Mouse (Mus musculus): Measurements from ENCODE around the gene Xpot. TPM values are rescaled to one million over a fixed set of nuclear protein-coding genes. Genes with fewer than 3 reads are reported as not detected.

Xpot gene
- polyA plus RNA-seq, 1 experiment from 2014 or later, result 61.0 TPM

- no peak for DNase-seq (ENCODE audit: low spot score)
These were observed 1.2 kb upstream of the Xpot start for GRCm38 (mm10) chr10:121627216-121627852.

GRCm38 (mm10) chr10:121625407-121626185, 536 bp downstream of the Xpot start:
- no peak for ATAC-seq (ENCODE audit: insufficient read depth, low FRiP score, low TSS enrichment)
- Histone ChIP-seq H3K9ac (ENCODE audit: low read length) (peak overlapping the region; percentile 83), H3K4me2 (ENCODE audit: low read depth) (peak overlapping the region; percentile 56), H3K36me3 (ENCODE audit: control insufficient read depth, insufficient read depth, low read length) (no peaks in the 10 kb centered on the region), H3K27me3 (ENCODE audit: control insufficient read depth, insufficient read depth, low read length) (no peaks in the 10 kb centered on the region), H3K27ac (ENCODE audit: low read depth, low read length) (peak overlapping the region; percentile 72), H3K4me1 (ENCODE audit: control insufficient read depth, insufficient read depth, low read length) (no peaks in the 10 kb centered on the region), H3K4me3 (ENCODE audit: low read depth, low read length) (peak overlapping the region; percentile 57), H3K9me3 (ENCODE audit: control insufficient read depth, low read length) (no peaks in the 10 kb centered on the region)
- no peak for DNase-seq (ENCODE audit: low spot score)
- WGBS, result under 1% methylated on average over 38 of the region's 41 CpGs

More at GRCm38 (mm10) chr10:121627216-121627852, 1.2 kb upstream of the Xpot start:
- no peak overlapping the region for H3K27ac ChIP-seq (ENCODE audit: low read depth, low read length)
- no peak overlapping the region; the same call in 1 of the 2 replicates for H3K4me2 ChIP-seq (ENCODE audit: low read depth)
- no peak for ATAC-seq (ENCODE audit: insufficient read depth, low FRiP score, low TSS enrichment)
- H3K27me3 ChIP-seq (ENCODE audit: control insufficient read depth, insufficient read depth, low read length), result no peaks in the 10 kb centered on the region
- no peak overlapping the region for H3K4me3 ChIP-seq (ENCODE audit: low read depth, low read length)
- H3K36me3 ChIP-seq (ENCODE audit: control insufficient read depth, insufficient read depth, low read length), result no peaks in the 10 kb centered on the region
- WGBS, result 90% methylated on average over 10 of the region's 10 CpGs
- no peak overlapping the region for H3K9ac ChIP-seq (ENCODE audit: low read length)
- no peaks in the 10 kb centered on the region for H3K4me1 ChIP-seq (ENCODE audit: control insufficient read depth, insufficient read depth, low read length)
- H3K9me3 ChIP-seq (ENCODE audit: control insufficient read depth, low read length), result no peaks in the 10 kb centered on the region

- ATAC-seq (ENCODE audit: insufficient read depth, low FRiP score, low TSS enrichment) (no peak), DNase-seq (ENCODE audit: low spot score) (no peak)
- H3K27ac ChIP-seq (ENCODE audit: low read depth, low read length), result no peak overlapping the region
- WGBS, result 23% methylated on average over 9 of the region's 9 CpGs
- peak overlapping the region; percentile 56 for H3K4me2 ChIP-seq (ENCODE audit: low read depth)
- no peaks in the 10 kb centered on the region for H3K27me3 ChIP-seq (ENCODE audit: control insufficient read depth, insufficient read depth, low read length)
- peak overlapping the region; percentile 57 for H3K4me3 ChIP-seq (ENCODE audit: low read depth, low read length)
- H3K4me1 ChIP-seq (ENCODE audit: control insufficient read depth, insufficient read depth, low read length), result no peaks in the 10 kb centered on the region
- peak overlapping the region; percentile 83 for H3K9ac ChIP-seq (ENCODE audit: low read length)
- no peaks in the 10 kb centered on the region for H3K36me3 ChIP-seq (ENCODE audit: control insufficient read depth, insufficient read depth, low read length)
- H3K9me3 ChIP-seq (ENCODE audit: control insufficient read depth, low read length), result no peaks in the 10 kb centered on the region
These were observed 1.1 kb downstream of the Xpot start for GRCm38 (mm10) chr10:121625006-121625405.

GRCm38 (mm10) chr10:121623670-121624069, 2.5 kb downstream of the Xpot start:
- H3K4me1 ChIP-seq (ENCODE audit: control insufficient read depth, insufficient read depth, low read length), result no peaks in the 10 kb centered on the region
- H3K27me3 ChIP-seq (ENCODE audit: control insufficient read depth, insufficient read depth, low read length), result no peaks in the 10 kb centered on the region
- H3K4me3 ChIP-seq (ENCODE audit: low read depth, low read length), result no peak overlapping the region
- H3K4me2 ChIP-seq (ENCODE audit: low read depth), result no peak overlapping the region
- no peak overlapping the region for H3K9ac ChIP-seq (ENCODE audit: low read length)
- no peak for ATAC-seq (ENCODE audit: insufficient read depth, low FRiP score, low TSS enrichment)
- H3K9me3 ChIP-seq (ENCODE audit: control insufficient read depth, low read length), result no peaks in the 10 kb centered on the region
- H3K36me3 ChIP-seq (ENCODE audit: control insufficient read depth, insufficient read depth, low read length), result no peaks in the 10 kb centered on the region
- no peak for DNase-seq (ENCODE audit: low spot score)
- 90% methylated on average over 7 of the region's 7 CpGs for WGBS
- no peak overlapping the region for H3K27ac ChIP-seq (ENCODE audit: low read depth, low read length)

- Histone ChIP-seq H3K9me3 (ENCODE audit: control insufficient read depth, low read length) (no peaks in the 10 kb centered on the region), H3K4me1 (ENCODE audit: control insufficient read depth, insufficient read depth, low read length) (no peaks in the 10 kb centered on the region), H3K27ac (ENCODE audit: low read depth, low read length) (no peak overlapping the region), H3K4me2 (ENCODE audit: low read depth) (no peak overlapping the region), H3K4me3 (ENCODE audit: low read depth, low read length) (no peak overlapping the region), H3K9ac (ENCODE audit: low read length) (no peak overlapping the region), H3K27me3 (ENCODE audit: control insufficient read depth, insufficient read depth, low read length) (no peaks in the 10 kb centered on the region), H3K36me3 (ENCODE audit: control insufficient read depth, insufficient read depth, low read length) (no peaks in the 10 kb centered on the region; the same call in 1 of the 2 replicates)
- WGBS, result 90% methylated on average over 6 of the region's 6 CpGs
- DNase-seq (ENCODE audit: low spot score), result no peak
- no peak for ATAC-seq (ENCODE audit: insufficient read depth, low FRiP score, low TSS enrichment)
These were observed 3.7 kb downstream of the Xpot start for GRCm38 (mm10) chr10:121622431-121622830.

GRCm38 (mm10) chr10:121615935-121616334, 10.2 kb downstream of the Xpot start:
- 59% methylated on average over 7 of the region's 7 CpGs for WGBS
- Histone ChIP-seq H3K36me3 (ENCODE audit: control insufficient read depth, insufficient read depth, low read length) (peaks cover 2% of the 10 kb centered on the region), H3K4me1 (ENCODE audit: control insufficient read depth, insufficient read depth, low read length) (no peaks in the 10 kb centered on the region)

GRCm38 (mm10) chr10:121615146-121615870, 10.8 kb downstream of the Xpot start:
- DNase-seq (ENCODE audit: low spot score) (no peak), ATAC-seq (ENCODE audit: insufficient read depth, low FRiP score, low TSS enrichment) (no peak)
- no peak overlapping the region for H3K4me2 ChIP-seq (ENCODE audit: low read depth)
- no peak overlapping the region for H3K27ac ChIP-seq (ENCODE audit: low read depth, low read length)
- 96% methylated on average over 13 of the region's 13 CpGs for WGBS
- H3K9me3 ChIP-seq (ENCODE audit: control insufficient read depth, low read length), result no peaks in the 10 kb centered on the region
- H3K4me1 ChIP-seq (ENCODE audit: control insufficient read depth, insufficient read depth, low read length), result no peaks in the 10 kb centered on the region
- H3K27me3 ChIP-seq (ENCODE audit: control insufficient read depth, insufficient read depth, low read length), result no peaks in the 10 kb centered on the region
- H3K36me3 ChIP-seq (ENCODE audit: control insufficient read depth, insufficient read depth, low read length), result peaks cover 4% of the 10 kb centered on the region
- no peak overlapping the region for H3K4me3 ChIP-seq (ENCODE audit: low read depth, low read length)
- H3K9ac ChIP-seq (ENCODE audit: low read length), result no peak overlapping the region

More at GRCm38 (mm10) chr10:121615935-121616334, 10.2 kb downstream of the Xpot start:
- ATAC-seq (ENCODE audit: insufficient read depth, low FRiP score, low TSS enrichment), result no peak
- H3K4me3 ChIP-seq (ENCODE audit: low read depth, low read length), result no peak overlapping the region
- H3K27me3 ChIP-seq (ENCODE audit: control insufficient read depth, insufficient read depth, low read length), result no peaks in the 10 kb centered on the region
- H3K9me3 ChIP-seq (ENCODE audit: control insufficient read depth, low read length), result no peaks in the 10 kb centered on the region
- H3K9ac ChIP-seq (ENCODE audit: low read length), result no peak overlapping the region
- no peak overlapping the region for H3K27ac ChIP-seq (ENCODE audit: low read depth, low read length)
- no peak overlapping the region for H3K4me2 ChIP-seq (ENCODE audit: low read depth)
- no peak for DNase-seq (ENCODE audit: low spot score)

- no peak overlapping the region for H3K4me2 ChIP-seq (ENCODE audit: low read depth)
- H3K36me3 ChIP-seq (ENCODE audit: control insufficient read depth, insufficient read depth, low read length), result peaks cover 8% of the 10 kb centered on the region
- H3K4me1 ChIP-seq (ENCODE audit: control insufficient read depth, insufficient read depth, low read length), result no peaks in the 10 kb centered on the region
- no peaks in the 10 kb centered on the region for H3K9me3 ChIP-seq (ENCODE audit: control insufficient read depth, low read length)
- WGBS, result 93% methylated on average over 13 of the region's 13 CpGs
- H3K27me3 ChIP-seq (ENCODE audit: control insufficient read depth, insufficient read depth, low read length), result no peaks in the 10 kb centered on the region
- no peak overlapping the region for H3K9ac ChIP-seq (ENCODE audit: low read length)
- H3K27ac ChIP-seq (ENCODE audit: low read depth, low read length), result no peak overlapping the region
- DNase-seq (ENCODE audit: low spot score) (no peak), ATAC-seq (ENCODE audit: insufficient read depth, low FRiP score, low TSS enrichment) (no peak)
- H3K4me3 ChIP-seq (ENCODE audit: low read depth, low read length), result no peak overlapping the region
These were observed 12.6 kb downstream of the Xpot start for GRCm38 (mm10) chr10:121613570-121613969.
